Mouse (Mus musculus): Measurements from ENCODE around the gene Oxtr. TPM values are rescaled to one million over a fixed set of nuclear protein-coding genes. Genes with fewer than 3 reads are reported as not detected.
A peak's percentile ranks its signal among the peaks of the same experiment; 100 is the strongest.

Gene Oxtr
- 1.6 and 2.3 TPM in 2 replicates for polyA plus RNA-seq (2015; fragmentation: Nextera tagmentation; extraction: Ambion mirVana)

DNA sequence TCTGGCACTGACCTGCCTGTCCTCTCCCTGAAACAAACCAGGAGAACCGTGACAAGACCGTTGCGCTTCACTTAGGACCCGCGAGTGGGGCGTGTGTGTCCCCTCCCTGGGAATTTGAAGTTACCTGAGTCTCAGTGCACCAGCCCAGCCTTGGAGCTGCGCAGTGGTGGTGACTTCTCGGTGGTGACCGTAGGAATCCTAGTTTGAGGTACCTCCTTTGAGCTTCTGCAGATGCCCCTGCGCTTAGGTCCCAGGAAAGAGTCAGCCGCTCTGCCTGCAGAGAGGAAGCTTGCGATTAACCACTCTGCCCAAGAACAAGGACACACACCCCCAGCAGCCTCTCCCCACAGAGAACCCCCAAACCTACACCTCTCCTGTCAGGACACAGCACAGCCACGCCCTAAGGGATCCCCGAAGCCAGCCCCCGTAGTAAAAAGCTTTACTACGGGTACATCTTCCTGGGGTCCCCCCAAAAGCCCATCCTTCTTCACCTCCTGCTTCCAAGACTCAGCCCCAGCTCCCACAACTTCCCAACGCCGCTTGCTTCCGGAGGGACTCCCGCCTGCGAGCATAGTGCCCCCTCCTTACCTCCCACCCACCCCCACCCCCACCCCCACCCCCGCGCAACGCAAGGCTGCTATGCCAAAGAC lies at the start of gene Oxtr:
TSS of gene Oxtr (minus strand) at position 34 of the 650 bp plus-strand sequence.
- 8% methylated on average over 21 of the region's 24 CpGs for WGBS
- H3K4me1 ChIP-seq (ENCODE audit: control insufficient read depth, insufficient read depth, low read length): peaks cover 18% of the 10 kb centered on the region
- ATAC-seq: peak; percentile 34
- H3K9me3 ChIP-seq (replicated peaks; ENCODE audit: control insufficient read depth, low read length, poor library complexity, severe bottlenecking): no peaks in the 10 kb centered on the region
- H3K4me2 ChIP-seq (ENCODE audit: low read length): peak within 1 kb of the TSS; percentile 87
- H3K9ac ChIP-seq (ENCODE audit: low read depth, low read length): peak within 1 kb of the TSS; percentile 64
- peaks cover 33% of the 10 kb centered on the region for H3K27me3 ChIP-seq (ENCODE audit: control insufficient read depth, insufficient read depth, low read depth, low read length)
- no peaks in the 10 kb centered on the region for H3K36me3 ChIP-seq (ENCODE audit: control insufficient read depth, insufficient read depth, low read length)
- peak within 1 kb of the TSS; percentile 43 for H3K4me3 ChIP-seq (ENCODE audit: low read depth, low read length)
- no peak within 1 kb of the TSS for H3K27ac ChIP-seq (ENCODE audit: low read length)

DNA sequence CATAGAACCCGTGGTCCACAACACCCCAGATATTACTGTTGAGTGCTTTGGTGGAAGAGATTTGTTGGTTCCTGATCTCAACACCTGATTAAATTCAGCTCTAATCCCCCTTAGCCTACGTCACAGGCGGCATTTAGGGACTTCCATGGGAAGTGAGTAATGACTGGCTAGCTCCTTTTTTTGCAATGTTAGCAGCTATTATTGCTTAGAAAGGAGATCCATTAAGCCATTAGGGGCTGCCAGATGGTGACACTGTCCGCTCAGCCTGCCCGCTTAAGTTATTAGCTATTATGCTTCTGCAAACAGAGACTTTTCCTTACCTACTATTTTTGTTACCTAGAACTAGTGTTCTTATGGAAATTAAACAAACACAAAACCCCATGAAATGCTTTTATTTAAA lies 35.7 kb upstream of the Oxtr start:
- no peaks in the 10 kb centered on the region for H3K36me3 ChIP-seq (ENCODE audit: control insufficient read depth, insufficient read depth, low read length)
- H3K27me3 ChIP-seq (ENCODE audit: control insufficient read depth, insufficient read depth, low read depth, low read length): no peaks in the 10 kb centered on the region
- H3K4me2 ChIP-seq (ENCODE audit: low read length): no peak overlapping the region
- no peak overlapping the region for H3K4me3 ChIP-seq (ENCODE audit: low read depth, low read length)
- no peak overlapping the region for H3K9ac ChIP-seq (ENCODE audit: low read depth, low read length)
- ATAC-seq: no peak
- no peaks in the 10 kb centered on the region for H3K4me1 ChIP-seq (ENCODE audit: control insufficient read depth, insufficient read depth, low read length)
- no peaks in the 10 kb centered on the region for H3K9me3 ChIP-seq (replicated peaks; ENCODE audit: control insufficient read depth, low read length, poor library complexity, severe bottlenecking)
- no peak overlapping the region for H3K27ac ChIP-seq (ENCODE audit: low read length)
- 62% methylated on average over 5 of the region's 5 CpGs for WGBS

DNA sequence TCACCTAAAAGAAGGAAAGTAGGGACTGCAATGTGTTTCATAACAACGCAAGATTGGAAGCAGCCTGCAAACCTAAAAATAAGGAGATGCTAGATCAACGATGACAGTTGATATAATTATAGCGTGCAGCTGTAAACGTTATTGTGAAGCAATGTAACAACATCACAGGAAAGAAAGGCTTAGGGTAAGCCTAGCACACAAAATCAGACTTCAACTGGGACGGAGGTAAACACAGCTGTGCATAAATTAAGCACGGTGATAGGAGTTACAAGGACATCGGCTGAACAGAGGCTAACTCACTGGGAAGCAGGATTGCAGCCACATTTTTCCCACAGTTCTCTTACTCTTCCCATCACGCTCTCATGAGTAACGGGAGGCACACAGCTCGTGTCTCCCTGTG lies 34.7 kb upstream of the Oxtr start:
- H3K9me3 ChIP-seq (replicated peaks; ENCODE audit: control insufficient read depth, low read length, poor library complexity, severe bottlenecking): no peaks in the 10 kb centered on the region

DNA sequence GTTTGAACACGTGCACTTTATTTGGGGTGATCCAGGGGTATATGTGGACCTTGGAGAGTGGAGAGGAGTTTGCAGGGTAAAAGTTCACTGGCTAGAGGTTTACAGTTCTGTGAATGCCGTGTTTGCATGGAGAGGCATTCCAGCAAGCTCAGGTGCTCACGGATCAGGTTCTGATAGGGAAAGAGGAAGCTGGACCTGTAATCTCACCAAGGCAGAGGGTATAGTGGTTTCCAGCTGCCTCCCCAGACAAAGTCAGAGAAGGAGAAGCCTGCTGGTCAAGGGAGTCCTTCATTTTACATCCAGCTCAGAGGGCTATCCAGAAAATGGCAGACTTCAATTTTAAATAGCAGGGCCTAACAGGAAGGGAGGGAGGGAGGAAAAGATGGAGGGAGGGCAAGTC lies 28.2 kb upstream of the Oxtr start:
- 82% methylated on average over 3 of the region's 3 CpGs for WGBS
- Histone ChIP-seq H3K9me3 (replicated peaks; ENCODE audit: control insufficient read depth, low read length, poor library complexity, severe bottlenecking) (no peaks in the 10 kb centered on the region), H3K27ac (ENCODE audit: low read length) (no peak overlapping the region), H3K4me1 (ENCODE audit: control insufficient read depth, insufficient read depth, low read length) (0 out of 2 replicates have a peak, but pooled peaks cover 2% of the 10 kb centered on the region), H3K9ac (ENCODE audit: low read depth, low read length) (no peak overlapping the region), H3K4me3 (ENCODE audit: low read depth, low read length) (no peak overlapping the region), H3K36me3 (ENCODE audit: control insufficient read depth, insufficient read depth, low read length) (no peaks in the 10 kb centered on the region), H3K4me2 (ENCODE audit: low read length) (no peak overlapping the region), H3K27me3 (ENCODE audit: control insufficient read depth, insufficient read depth, low read depth, low read length) (peaks cover 3% of the 10 kb centered on the region; the same call in 1 of the 2 replicates)
- ATAC-seq: no peak

More for the DNA sequence above, 34.7 kb upstream of the Oxtr start:
- Histone ChIP-seq H3K27me3 (ENCODE audit: control insufficient read depth, insufficient read depth, low read depth, low read length) (no peaks in the 10 kb centered on the region), H3K36me3 (ENCODE audit: control insufficient read depth, insufficient read depth, low read length) (no peaks in the 10 kb centered on the region), H3K4me2 (ENCODE audit: low read length) (no peak overlapping the region), H3K4me1 (ENCODE audit: control insufficient read depth, insufficient read depth, low read length) (no peaks in the 10 kb centered on the region), H3K4me3 (ENCODE audit: low read depth, low read length) (no peak overlapping the region), H3K27ac (ENCODE audit: low read length) (no peak overlapping the region), H3K9ac (ENCODE audit: low read depth, low read length) (no peak overlapping the region)
- 57% methylated on average over 10 of the region's 10 CpGs for WGBS
- ATAC-seq: no peak

DNA sequence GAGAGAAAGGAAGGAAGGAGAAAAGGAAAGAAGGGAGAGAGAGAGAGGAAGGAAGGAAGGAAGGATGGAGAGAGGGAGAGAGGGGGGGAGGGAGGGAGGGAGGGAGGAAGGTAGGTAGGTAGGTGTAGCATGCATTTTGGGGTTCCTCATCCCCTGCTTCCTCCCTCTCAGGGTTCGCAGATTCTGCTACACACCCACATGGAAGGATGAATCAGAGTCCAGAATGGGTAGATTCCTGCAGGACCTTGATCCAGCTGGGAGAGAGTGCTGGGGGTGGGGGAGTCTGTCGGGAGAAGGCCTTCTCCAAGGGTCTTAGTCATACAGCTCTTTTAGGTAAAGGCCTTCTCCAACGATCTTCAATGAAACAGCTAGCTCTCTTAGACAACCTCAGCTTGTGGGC lies 27.8 kb upstream of the Oxtr start:
- Histone ChIP-seq H3K4me2 (ENCODE audit: low read length) (no peak overlapping the region), H3K27me3 (ENCODE audit: control insufficient read depth, insufficient read depth, low read depth, low read length) (peaks cover 3% of the 10 kb centered on the region; the same call in 1 of the 2 replicates), H3K36me3 (ENCODE audit: control insufficient read depth, insufficient read depth, low read length) (no peaks in the 10 kb centered on the region), H3K4me1 (ENCODE audit: control insufficient read depth, insufficient read depth, low read length) (0 out of 2 replicates have a peak, but pooled peaks cover 2% of the 10 kb centered on the region), H3K27ac (ENCODE audit: low read length) (no peak overlapping the region), H3K9me3 (replicated peaks; ENCODE audit: control insufficient read depth, low read length, poor library complexity, severe bottlenecking) (no peaks in the 10 kb centered on the region), H3K9ac (ENCODE audit: low read depth, low read length) (no peak overlapping the region), H3K4me3 (ENCODE audit: low read depth, low read length) (no peak overlapping the region)
- ATAC-seq: no peak
- 78% methylated on average over 3 of the region's 3 CpGs for WGBS

DNA sequence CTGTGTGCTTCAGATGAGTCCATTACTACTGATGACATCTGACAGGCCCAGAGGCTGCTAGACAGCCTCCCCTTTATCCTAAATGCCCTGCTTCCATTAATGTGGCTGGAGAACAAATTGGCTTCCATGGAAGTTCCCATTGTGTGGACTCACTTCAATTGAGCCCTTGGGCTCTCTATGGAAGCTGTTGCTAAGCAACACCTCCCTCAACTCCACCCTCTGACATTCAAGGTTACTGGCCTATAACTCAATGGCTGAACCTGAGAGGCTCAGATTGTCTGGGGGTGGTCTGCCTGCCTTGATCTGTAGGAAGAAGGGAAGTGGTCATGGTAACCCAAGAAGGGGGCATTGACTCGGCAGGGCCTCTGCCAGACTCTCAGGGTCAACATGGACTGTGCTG lies 26.8 kb upstream of the Oxtr start:
- Histone ChIP-seq H3K9ac (ENCODE audit: low read depth, low read length) (no peak overlapping the region), H3K4me2 (ENCODE audit: low read length) (no peak overlapping the region), H3K27ac (ENCODE audit: low read length) (no peak overlapping the region), H3K9me3 (replicated peaks; ENCODE audit: control insufficient read depth, low read length, poor library complexity, severe bottlenecking) (no peaks in the 10 kb centered on the region), H3K4me1 (ENCODE audit: control insufficient read depth, insufficient read depth, low read length) (0 out of 2 replicates have a peak, but pooled peaks cover 2% of the 10 kb centered on the region), H3K36me3 (ENCODE audit: control insufficient read depth, insufficient read depth, low read length) (no peaks in the 10 kb centered on the region), H3K27me3 (ENCODE audit: control insufficient read depth, insufficient read depth, low read depth, low read length) (peaks cover 3% of the 10 kb centered on the region; the same call in 1 of the 2 replicates), H3K4me3 (ENCODE audit: low read depth, low read length) (no peak overlapping the region)
- 7% methylated on average over 1 of the region's 1 CpGs for WGBS
- ATAC-seq: peak; percentile 60

DNA sequence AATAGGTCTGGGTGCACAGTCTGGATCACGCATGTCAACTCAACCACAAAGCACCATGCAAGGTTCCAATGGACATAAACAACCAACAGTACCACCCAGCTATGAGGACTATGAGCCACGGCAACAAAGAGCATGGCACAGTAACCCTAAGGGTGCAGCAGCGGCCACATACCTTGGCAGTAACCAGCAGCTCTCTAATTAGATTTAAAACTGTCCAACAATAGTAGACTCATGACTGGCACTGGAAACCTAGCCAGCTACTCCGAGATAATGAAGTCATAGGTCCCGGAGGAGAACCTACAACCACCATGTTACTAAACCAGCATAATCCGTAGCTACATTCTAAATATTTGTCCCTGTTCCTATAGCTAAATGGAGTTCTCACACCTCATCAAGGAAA lies 24.8 kb upstream of the Oxtr start:
- H3K36me3 ChIP-seq (ENCODE audit: control insufficient read depth, insufficient read depth, low read length): no peaks in the 10 kb centered on the region
- H3K4me1 ChIP-seq (ENCODE audit: control insufficient read depth, insufficient read depth, low read length): 0 out of 2 replicates have a peak, but pooled peaks cover 2% of the 10 kb centered on the region
- no peak overlapping the region for H3K4me3 ChIP-seq (ENCODE audit: low read depth, low read length)
- H3K4me2 ChIP-seq (ENCODE audit: low read length): no peak overlapping the region
- no peaks in the 10 kb centered on the region for H3K9me3 ChIP-seq (replicated peaks; ENCODE audit: control insufficient read depth, low read length, poor library complexity, severe bottlenecking)
- peaks cover 3% of the 10 kb centered on the region; the same call in 1 of the 2 replicates for H3K27me3 ChIP-seq (ENCODE audit: control insufficient read depth, insufficient read depth, low read depth, low read length)
- no peak overlapping the region for H3K9ac ChIP-seq (ENCODE audit: low read depth, low read length)
- no peak for ATAC-seq
- no peak overlapping the region for H3K27ac ChIP-seq (ENCODE audit: low read length)
- 87% methylated on average over 6 of the region's 6 CpGs for WGBS

DNA sequence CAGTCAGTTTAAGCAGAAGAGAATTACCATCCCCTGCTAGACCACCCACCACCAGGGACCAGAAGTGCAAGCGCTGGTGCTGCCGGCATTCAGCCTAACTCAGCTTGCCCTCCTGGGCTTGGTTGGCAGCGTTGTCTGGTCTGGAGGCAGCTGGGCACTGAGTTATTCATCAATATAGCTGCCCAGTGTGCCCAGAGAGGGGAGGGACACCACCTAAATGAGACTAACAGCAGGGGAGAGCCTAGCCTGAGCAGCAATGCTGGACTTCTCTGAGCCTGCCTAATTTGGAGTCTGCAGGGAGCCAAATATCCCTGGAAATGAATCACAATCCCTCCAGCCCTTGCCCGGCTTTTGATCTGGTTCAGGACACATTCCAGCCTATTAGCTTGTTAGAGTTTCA lies 20.6 kb upstream of the Oxtr start:
- no peak overlapping the region for H3K4me2 ChIP-seq (ENCODE audit: low read length)

DNA sequence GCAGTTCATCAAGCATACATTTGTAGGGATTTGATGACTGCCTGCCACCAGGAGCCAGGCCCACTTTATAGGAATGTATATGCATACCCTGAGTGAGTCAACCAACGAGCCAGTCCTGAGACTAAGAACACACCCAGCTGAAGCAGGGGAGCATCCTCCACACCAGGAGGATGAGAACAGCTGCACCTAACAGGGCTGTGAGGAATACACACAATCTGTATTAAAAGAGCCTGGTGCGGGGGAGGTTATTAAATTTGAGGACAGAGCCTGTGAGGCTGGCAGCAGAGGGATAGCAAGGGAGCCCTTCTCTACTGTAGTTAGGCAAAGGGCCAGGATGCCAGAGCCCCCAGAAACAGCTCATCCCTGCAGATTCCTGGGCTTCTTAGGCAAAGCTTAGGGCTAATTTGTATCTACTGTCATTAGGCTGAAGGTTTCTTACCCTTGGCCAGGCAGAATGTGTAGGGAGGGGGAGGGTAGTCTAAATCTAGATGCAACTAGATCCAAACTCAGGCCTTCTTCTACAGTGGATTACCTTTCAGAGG lies 19.9 kb upstream of the Oxtr start:
- WGBS: 45% methylated on average over 2 of the region's 2 CpGs
- Histone ChIP-seq H3K4me3 (ENCODE audit: low read depth, low read length) (no peak overlapping the region), H3K4me1 (ENCODE audit: control insufficient read depth, insufficient read depth, low read length) (no peaks in the 10 kb centered on the region), H3K36me3 (ENCODE audit: control insufficient read depth, insufficient read depth, low read length) (no peaks in the 10 kb centered on the region), H3K27ac (ENCODE audit: low read length) (no peak overlapping the region), H3K9me3 (replicated peaks; ENCODE audit: control insufficient read depth, low read length, poor library complexity, severe bottlenecking) (no peaks in the 10 kb centered on the region), H3K9ac (ENCODE audit: low read depth, low read length) (no peak overlapping the region), H3K27me3 (ENCODE audit: control insufficient read depth, insufficient read depth, low read depth, low read length) (peaks cover 6% of the 10 kb centered on the region), H3K4me2 (ENCODE audit: low read length) (no peak overlapping the region)
- ATAC-seq: no peak

More for the DNA sequence above, 20.6 kb upstream of the Oxtr start:
- no peaks in the 10 kb centered on the region for H3K4me1 ChIP-seq (ENCODE audit: control insufficient read depth, insufficient read depth, low read length)
- no peak overlapping the region for H3K4me3 ChIP-seq (ENCODE audit: low read depth, low read length)
- no peak overlapping the region for H3K9ac ChIP-seq (ENCODE audit: low read depth, low read length)
- no peak overlapping the region for H3K27ac ChIP-seq (ENCODE audit: low read length)
- peak; percentile 68 for ATAC-seq
- no peaks in the 10 kb centered on the region for H3K9me3 ChIP-seq (replicated peaks; ENCODE audit: control insufficient read depth, low read length, poor library complexity, severe bottlenecking)
- H3K36me3 ChIP-seq (ENCODE audit: control insufficient read depth, insufficient read depth, low read length): no peaks in the 10 kb centered on the region
- WGBS: 11% methylated on average over 4 of the region's 4 CpGs
- H3K27me3 ChIP-seq (ENCODE audit: control insufficient read depth, insufficient read depth, low read depth, low read length): peaks cover 6% of the 10 kb centered on the region

Data from midbrain, embryonic 16.5 days (tissue).